Mouse (Mus musculus): ENCODE data around the gene Klhl2.

The Klhl2 gene

DNA sequence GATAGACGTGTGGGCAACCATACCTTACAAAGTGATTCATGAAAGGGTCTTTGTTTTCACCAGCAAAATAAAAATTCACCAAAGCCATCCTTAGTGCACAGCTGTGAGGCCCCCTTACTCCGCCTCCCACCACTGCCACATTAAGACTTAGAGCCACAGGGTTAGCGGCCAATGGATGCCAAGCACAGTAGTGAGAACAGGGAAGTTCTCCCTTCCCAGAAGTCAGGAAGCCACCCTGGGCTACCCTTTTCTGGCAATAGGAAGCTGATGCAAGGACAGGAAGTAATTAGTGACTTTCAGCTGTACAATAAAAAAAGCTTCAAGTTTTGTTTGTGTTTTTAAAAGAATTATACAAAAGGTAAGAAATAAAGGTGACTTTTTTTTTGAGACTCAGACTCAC, 18.2 kb downstream of the Klhl2 start:
- DNase-seq (ENCODE audit: low spot score in 2 of 2), result no peak

DNA sequence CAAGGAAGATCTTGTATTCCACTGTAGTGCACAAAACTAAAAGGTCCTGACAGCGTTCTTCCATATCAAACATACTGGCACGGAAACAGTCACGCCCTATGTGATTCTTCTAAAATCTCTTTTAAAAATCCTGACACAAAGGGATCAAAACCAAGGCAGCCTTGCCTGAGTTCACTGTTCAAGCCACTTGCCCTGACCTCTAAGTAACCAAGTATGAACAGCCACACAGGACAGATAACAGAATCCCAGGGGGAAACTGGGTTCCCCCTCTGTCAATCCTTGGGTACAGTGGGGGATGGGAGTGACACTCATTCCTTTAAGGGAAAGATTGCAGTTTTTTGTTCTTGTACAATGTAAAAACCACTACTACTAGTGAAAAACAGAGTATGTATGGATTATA, 19.9 kb downstream of the Klhl2 start:
- DNase-seq (ENCODE audit: low spot score in 2 of 2), result no peak

DNA sequence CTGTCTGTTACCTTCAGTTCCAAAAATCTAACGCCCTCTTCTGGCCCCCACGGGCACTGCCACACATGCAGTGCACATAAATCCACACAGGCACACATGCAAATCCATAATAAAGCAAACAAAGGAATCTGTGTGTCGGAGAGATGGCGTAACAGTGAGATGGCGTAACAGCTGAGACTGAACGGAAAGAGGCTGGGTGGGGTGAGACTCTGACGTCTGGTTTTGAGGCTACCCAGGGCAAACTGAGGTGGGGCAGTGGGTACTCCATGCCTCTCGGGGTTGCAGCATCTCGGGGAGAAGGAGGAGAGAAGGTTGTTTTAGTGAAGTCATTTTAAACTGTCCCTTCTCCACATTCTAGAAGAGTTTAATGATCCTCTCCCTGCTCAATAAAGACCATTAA, 20.4 kb downstream of the Klhl2 start:
- no peak for DNase-seq (ENCODE audit: low spot score in 2 of 2)

DNA sequence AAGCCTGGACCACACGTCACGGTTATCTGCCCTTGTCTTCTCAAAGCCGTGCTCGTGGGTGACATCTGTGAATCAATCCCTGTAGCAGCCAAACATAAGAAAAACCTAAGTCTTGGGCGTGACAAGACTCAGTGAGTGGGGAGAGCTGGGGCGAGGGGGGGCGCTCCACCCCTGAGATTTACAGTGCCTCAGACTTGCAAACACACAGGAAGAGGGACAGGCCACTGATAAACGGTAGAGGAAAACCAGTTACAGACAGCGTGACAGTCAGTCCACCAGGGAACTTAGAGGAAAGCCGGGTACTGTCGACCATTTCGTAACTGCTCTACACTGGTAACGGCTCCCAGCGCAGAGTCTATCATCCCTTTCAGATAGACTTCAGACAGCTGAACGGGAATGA, 21.4 kb downstream of the Klhl2 start:
- no peak for DNase-seq (ENCODE audit: low spot score in 2 of 2)

DNA sequence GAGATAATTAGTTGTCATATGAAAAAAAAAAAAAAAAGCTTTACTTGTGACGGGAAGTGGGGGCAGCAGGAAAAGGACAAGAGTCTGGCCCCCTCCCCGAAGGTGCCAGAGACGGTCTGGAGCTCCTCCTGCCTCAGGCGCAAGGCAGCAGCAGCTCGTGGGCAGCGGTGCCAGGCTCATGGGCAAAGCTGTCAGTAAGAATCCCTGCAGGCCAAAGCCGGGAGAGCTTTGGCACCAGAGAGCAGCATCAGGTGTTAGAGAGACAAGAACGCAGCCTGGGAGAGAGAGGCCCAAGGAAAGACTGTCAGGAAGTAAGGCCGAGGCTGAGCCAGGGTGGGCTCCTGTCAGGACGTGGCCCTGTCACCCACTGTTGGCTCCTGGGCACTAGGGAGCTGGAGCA, 22.5 kb downstream of the Klhl2 start:
- DNase-seq (ENCODE audit: low spot score in 2 of 2), result no peak

DNA sequence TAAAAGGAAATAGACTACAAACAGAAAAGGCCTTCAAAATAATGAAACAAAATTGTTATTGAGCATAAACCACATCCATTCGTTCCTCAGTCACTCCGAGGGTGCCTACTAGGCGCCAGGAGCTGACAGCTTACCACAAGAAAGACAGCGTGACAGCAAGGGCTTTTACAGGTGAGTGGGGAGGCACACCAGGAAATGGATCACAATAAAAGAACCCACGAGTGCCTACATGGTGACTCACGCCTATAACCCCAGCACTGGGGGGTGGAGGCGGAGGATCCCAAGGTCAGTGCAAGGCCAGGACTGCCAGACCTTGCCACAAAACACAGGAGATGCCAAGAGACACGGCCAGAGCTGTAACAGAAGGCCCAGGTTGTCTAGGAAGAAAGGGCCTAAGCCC, 23.4 kb downstream of the Klhl2 start:
- no peak for DNase-seq (ENCODE audit: low spot score in 2 of 2)

DNA sequence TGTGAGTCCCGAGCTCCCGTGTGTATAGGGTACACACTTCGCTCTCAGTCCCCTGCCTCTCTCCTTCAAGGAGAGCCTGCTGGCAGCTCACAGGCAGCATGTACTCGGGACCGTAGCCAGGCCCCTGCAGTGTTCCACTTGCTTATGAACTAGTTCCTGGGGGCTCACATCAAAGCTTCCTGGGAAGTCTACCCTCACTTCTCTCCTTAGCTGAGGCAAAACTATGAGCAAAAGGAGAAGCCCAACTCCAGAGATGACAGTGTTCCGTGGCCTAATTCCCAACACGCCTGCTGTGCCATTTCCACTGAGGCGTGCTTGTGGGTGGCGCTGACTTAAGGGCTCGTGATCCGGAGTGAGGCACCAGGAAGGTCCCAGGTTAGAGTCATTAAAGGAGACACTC, 25.9 kb downstream of the Klhl2 start:
- DNase-seq (ENCODE audit: low spot score in 2 of 2), result peak; percentile 60 to 65

DNA sequence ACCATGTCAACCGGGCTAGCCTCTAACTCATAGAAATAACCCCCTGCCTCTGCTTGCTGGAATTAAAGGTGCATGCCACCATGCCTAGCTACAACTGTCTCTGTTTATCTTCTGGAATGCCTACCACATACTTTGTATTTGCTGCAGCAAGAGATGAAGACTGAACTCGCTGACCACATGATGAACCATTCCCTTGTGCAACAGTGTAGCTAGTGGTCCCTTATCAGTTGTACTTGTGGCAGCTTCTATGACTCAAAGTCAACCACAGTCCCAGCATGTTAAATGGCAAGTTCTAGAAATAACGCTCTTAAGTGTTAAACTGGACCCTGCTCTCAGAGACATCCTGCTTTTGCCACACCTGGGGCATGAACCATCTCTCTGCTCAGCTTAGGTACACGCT, 28.9 kb downstream of the Klhl2 start:
- DNase-seq (ENCODE audit: low spot score in 2 of 2), result no peak

DNA sequence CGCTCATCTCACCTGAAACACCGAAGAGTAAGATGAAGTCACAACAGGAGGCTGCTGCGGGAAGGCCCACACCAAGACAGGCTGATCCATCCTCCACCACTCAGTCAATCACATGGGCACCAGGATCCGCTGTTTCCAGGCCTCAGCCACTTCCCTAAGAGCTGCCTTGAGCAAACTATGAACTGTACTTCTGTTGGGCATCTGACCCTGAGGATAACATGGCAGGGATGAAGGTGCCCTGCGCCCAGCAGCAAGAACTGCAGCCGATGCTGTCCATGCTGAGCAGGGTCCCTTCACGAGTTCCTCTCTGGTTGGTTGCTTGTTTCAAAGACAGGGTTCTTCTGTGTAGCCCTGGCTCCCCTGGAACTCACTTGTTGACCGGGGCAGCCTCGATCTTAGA, 38.0 kb downstream of the Klhl2 start:
- no peak for DNase-seq (ENCODE audit: low spot score in 2 of 2)

DNA sequence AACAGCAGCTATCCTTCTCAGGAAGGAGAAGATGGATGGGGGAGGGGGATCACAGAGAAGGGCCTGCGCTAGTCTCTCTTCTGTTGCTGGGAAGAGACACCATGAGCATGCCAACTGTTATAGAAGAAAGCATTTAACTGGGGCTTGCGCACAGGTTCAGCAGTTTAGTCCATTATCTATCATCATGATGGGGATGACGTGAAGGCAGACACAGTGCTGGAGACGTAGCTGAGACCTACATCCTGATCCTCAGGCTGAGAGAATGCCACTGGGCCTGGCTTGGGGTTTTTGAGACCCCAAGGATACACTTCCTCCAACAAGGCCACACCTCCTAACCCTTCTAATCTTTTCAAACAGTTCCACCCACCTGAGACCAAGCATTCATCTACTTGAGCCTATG, 38.7 kb downstream of the Klhl2 start:
- DNase-seq (ENCODE audit: low spot score in 2 of 2), result no peak

DNA sequence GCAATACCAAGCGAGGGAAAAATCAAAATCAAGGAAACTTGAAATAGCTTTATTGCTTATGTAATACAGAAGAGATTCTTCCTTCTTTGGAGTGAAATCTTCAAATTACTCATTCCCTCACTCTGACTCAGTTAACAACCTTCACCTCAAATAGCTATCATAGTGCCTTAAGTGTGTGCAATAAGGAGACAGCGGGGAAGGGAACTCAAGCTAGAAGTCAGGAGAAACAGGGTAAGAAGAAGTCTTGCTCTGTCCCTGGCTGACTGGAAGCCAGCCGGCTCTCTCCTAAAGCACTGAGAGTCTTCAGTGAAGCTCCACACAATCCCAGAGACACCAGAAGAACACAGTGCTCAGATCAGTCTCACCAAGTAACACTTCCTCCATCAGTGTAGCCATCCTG, 43.3 kb downstream of the Klhl2 start:
- no peak for DNase-seq (ENCODE audit: low spot score in 2 of 2)

DNA sequence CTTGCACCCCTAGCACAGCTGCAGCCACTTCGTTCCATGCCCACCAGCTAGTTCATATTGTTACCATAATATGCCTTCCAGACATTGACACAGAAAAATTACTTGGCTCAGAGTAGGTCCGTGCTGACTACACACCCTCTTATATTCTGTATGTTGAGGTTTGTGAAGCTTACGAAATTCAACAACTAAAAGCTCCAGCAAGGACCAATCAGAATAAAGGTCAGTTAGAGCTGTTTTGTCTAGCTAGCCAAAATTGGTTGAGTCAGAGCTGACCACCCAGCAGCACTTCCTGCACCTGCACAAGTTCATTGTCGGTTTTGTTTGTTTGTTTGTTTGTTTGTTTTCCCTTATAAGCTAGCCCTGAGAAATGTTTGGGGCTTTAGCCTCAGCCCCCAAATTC, 44.8 kb downstream of the Klhl2 start:
- DNase-seq (ENCODE audit: low spot score in 2 of 2), result no peak

DNA sequence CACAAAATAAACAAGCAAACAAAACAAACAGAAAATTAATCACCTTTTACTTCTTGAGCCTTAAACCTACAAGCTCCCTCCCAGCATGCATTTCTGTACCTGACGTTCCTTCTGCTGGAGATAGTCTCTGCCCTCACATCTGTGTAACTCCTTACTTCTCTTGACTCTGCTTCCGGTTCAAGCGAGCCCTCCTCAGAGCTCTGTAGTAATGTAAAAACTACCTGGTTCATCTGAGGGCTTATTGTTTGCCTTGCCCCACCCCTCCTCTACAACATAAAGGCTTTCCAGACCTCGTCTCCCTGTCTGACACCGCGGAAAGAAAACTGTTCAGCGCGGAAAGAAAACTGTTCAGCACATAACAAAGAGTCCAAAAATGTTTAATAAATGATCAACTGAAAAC, 50.5 kb downstream of the Klhl2 start:
- no peak for DNase-seq (ENCODE audit: low spot score in 2 of 2)

DNA sequence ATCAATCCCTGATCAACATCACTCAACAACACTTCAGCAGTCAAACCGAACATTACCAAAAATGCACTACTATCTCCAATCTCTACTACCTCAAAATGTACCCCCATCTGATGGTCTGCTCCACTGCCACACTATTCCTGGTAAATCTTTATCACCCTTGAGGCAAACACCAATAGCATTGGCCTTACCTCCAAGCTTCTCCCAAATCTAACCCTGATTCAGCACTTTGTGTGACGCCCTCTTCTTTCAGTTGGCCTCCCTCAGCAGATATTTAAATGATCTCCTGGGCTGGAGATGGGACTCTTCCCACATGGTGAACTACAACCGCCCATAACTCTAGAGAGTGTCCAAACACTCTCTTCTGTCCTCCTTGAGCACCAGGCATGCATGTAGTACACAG, 51.3 kb downstream of the Klhl2 start:
- DNase-seq (ENCODE audit: low spot score in 2 of 2), result no peak

DNA sequence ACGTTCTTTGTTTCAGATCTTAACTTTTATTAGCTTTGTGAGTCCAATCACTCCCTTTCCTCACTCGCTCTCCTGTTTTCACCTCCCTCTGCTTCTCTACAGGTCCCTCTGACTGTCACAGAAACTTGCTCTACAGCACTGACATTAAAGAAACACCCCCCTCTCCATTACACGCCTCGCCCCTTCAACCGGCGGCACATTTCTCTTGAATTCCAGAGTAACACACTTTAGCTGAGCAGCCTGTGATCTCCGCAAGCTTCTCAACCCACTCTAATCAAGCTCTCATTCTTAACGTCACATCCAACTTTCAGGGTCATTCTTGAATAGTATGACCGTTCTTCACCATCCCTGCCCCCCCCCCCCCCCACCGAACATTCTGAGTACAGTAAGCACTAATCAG, 52.1 kb downstream of the Klhl2 start:
- DNase-seq (ENCODE audit: low spot score in 2 of 2), result no peak

DNA sequence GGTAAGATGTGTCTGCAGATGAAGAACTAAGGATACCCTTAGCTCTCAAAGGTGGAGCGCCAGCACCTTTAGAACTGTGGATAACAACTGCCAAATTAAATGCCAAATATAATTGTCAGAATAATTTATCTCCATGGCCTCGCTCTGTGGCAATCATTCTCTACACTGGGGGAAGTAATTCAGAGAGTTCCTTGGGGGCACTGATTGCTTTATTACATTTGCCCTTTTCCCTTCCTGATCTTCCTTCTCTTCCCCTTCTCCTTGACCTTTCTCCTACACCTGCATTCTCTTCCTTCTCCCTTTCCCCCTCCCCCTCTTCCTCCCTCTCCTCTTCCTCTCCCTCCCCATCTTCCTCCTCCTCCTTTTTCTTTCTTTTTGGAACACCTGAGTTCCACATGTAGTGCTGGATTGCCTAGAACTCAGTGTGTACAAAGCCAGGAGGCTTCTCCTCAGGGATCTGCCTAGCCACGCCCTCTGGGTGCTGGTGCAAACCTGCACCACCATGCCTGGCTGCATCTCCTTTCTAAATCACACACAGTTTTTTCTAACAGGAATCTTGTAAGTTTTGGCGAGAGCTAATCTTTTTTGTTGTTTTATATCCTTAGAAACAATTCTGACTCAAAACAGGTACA, 58.5 kb downstream of the Klhl2 start:
- DNase-seq (ENCODE audit: low spot score in 2 of 2), result no peak

DNA sequence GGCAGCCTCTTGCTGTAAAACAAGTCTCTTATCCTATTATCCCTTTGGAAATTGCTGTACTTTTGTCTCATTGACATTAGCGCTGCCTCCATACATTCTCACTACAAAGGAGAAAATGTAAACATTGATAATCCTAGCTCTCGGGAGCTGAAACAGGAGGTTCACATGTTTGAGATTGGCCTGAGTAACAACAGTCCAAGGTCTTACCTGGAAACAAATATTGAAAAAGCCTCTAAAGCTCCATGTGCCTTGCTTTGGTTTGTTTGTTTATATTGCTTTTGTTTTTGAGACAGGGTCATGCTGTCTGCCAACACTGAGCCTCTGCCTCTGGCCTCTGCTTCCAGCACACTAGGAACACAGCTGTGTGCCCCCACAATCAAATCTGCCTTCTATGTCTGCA, 59.4 kb downstream of the Klhl2 start:
- DNase-seq (ENCODE audit: low spot score in 2 of 2), result peak in 1 of 2 experiments; percentile 14

DNA sequence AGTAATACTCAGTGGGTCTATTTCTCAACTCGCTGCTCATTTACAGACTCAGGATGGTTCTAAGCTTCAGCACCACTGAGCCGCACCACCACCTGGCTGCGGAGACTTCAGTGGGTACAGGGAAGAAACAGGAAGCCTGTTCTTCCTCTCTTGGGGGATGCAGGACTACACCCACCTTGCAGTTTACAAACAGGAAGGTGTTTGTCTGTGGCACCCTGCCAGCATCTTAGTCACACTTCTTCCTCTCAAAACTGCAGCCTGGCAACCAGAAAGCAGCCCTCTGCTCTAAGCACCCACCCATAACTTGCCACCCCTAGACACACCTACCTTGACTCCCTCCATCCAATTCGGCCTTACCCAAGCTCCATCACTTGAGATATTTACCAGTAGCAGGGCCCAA, 61.1 kb downstream of the Klhl2 start:
- DNase-seq (ENCODE audit: low spot score in 2 of 2), result peak; percentile 61 to 68

DNA sequence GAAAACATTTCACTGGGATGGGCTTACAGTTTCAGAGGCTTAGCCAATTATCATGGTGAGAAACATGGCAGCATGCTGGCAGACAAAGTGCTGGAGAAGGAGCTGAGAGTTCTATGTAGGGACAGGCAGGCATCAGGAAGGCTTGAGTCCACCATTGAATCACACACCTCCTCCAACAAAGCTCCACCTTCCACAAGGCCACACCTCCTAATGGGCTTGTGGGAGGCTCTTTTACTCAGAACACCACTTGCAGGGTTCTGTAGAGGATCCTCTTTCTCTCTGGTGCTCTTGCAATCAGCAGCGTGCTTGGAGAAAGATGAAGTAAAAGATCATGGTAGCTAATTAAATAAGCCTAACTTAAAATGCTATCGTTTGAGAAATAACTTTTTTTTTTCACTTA, 63.0 kb downstream of the Klhl2 start:
- no peak for DNase-seq (ENCODE audit: low spot score in 2 of 2)

DNA sequence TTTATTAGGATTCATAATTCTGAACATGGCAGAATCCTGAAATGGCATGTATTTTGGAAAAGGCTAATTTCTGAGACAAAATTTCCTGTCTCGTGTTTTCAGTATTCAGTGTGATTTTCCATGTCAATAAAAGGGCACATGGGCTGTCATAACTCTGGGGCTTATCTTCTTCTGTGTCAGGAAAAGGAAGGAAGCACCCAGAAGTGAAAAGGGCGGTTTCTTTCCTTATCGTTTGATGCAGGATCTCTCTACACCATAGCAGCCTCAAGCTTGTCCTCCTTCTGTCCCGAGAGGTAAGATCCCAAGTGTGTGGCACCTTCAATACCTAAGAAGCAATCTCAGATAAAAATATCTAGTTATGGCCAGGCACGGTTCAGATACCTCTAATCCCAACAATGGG, 65.6 kb downstream of the Klhl2 start:
- no peak for DNase-seq (ENCODE audit: low spot score in 2 of 2)

DNA sequence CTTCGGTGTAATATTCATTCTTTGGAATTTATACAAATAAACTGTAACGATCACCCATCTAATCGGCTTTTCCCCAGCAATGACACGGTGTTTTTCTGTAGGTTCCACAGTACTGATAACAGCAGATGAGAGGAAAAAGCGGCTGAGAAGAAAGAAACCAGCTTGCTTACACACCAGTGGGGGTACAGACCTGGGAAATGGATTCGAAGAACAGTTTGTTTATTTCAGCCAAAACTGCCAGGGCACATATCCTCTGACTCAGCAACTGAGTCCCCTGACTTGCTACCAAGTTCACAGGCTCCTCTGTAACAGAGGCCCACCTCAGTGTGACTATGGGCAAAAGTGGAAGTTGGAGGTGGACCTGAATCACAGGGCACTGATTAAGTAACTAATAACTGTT, 67.9 kb downstream of the Klhl2 start:
- no peak for DNase-seq (ENCODE audit: low spot score in 2 of 2)

DNA sequence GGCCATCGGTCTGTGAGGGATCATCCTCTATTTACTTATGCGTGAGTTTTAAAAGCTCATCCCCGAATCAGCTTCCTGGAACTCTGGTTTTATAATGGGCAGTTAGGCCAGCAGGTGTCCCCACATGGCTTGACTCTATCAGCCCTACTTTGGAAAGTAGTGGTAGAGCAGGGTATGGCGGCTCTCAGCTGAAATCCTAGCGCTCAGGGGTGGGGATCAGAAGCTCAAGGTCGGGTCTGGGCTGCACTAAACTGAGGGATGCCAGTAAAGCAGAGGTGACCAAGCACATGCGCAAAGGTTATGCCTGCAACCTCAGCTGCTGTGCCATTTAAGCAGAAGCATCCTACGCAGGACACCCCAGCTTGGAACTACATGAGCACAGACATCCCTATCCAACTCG, 71.9 kb downstream of the Klhl2 start:
- DNase-seq (ENCODE audit: low spot score in 2 of 2), result no peak

DNA sequence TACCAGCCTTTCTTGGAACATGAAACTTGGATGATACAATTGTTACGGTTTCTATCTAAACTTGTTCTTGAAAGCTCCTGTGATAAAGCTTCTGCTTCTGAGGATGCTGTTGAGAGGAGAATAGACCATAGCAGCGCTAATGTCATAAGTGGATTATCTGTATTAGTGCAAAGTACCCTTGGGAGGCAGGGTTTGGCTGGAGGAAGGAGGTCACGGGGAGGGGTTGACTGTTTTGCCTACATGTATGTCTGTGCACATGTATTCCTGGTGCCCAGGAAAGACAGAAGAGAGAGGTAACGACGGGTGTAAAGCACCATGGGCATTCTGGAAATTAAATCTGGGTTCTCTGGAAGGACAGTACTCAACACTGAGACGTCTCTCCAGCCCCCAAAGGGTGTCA, 75.7 kb downstream of the Klhl2 start:
- no peak for DNase-seq (ENCODE audit: low spot score in 2 of 2)

DNA sequence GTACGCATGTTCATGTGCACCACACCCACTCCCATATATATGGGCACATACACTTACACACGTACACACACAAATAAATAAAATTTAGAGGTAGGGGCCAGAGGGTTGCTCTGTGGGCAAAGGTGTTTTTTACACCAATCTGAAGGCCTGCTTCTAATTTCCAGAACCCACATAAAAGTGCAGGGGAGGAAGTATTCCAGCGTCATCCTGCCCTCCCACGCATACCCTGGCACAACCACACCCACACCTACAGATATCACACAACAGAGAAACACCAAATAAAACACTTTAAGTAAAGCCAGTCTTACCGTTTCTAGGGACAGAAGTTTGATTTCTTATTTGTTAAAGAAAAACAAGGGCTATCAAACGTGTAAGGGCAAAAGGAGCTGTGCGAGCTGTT, 79.0 kb downstream of the Klhl2 start:
- DNase-seq (ENCODE audit: low spot score in 2 of 2), result no peak

DNA sequence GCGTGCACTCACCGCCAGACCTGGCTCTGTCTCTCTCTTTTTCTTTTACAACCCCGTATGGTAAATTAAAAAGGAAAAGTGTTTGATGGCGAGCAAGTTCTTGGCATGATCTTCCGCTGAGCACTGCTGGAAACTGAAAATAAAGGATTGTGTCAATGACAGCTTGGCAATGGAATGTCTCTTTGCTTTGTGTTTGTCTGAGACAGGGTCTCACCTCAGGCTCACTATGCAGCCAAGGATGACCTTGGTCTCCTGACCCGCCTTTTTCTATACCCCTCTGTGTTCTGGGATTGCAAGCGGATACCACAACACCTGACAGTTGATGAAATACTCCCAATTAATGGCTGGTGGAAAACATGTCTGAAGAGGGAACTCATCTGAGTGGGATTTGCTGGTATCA, 80.2 kb downstream of the Klhl2 start:
- no peak for DNase-seq (ENCODE audit: low spot score in 2 of 2)

Measured in right cerebral cortex, postnatal 10 days (tissue).